ENCODE assay signal across 9 mouse cellular contexts in the genomic region with DNA sequence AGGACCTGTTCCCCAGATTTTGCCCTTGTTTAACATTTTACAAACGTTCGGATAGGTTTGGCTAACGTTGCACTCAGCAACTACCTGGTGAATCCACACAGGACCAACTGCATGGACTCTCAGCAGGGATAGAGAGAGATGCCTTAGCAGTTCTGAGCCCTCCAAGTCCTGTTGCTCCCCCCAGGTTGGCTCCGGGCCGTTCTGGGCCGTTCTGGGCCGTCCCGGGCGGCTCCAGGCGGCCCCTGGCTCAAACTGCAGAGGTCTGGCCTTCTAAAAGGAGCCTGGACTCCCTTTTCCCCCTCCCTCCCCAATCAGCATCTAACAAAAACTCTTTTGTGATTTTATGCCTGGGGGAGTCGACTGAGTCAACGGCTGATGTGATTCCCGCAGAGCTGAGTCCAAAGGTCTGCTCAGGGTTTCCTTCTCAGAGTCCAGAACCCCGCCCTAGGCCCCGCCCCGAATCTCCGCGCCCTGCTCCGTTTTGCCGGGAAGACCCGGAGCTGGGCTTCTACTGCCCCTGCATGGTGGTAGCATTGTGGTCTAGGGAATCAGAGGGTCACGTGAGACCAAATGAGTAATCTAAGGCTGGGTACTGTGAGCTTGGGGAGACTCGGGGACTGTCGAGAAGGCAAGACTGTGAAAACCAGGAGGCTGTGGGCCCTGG. TPM values are rescaled to one million over a fixed set of nuclear protein-coding genes. Genes with fewer than 3 reads are reported as not detected.
DNase-seq lines count a peak whose midpoint lies in the region; ATAC-seq and TF ChIP-seq lines count a peak whose summit lies in the region.
"Had no signal": no experiment of that assay in that cellular context is flagged by ENCODE, and none has a peak within 500 bp of the region (broad histone marks: within the 10 kb centered on the region; RNA-seq: fewer than 3 reads in every experiment).

No protein-coding gene starts in this region.

- peak overlapping the region; percentile 49 for H3K4me3 ChIP-seq in brown adipose tissue, adult 24 weeks (ENCODE audit: insufficient read depth, low read depth, low read length)
- peak overlapping the region; percentile 30 for H3K4me3 ChIP-seq in forebrain, embryonic 12.5 days (replicated peaks)
- H3K4me3 ChIP-seq in lung, embryonic 16.5 days (ENCODE audit: low read length) = peak overlapping the region; percentile 43
- no peak overlapping the region for H3K4me3 ChIP-seq in thymus, adult 2 months (ENCODE audit: control insufficient read depth, insufficient read depth, low read length)
- H3K4me3 ChIP-seq: megakaryocyte, embryonic 14.5 days had no signal

- no peaks in the 10 kb centered on the region for H3K9me3 ChIP-seq in forebrain, embryonic 12.5 days
- no peaks in the 10 kb centered on the region for H3K9me3 ChIP-seq in lung, embryonic 16.5 days (ENCODE audit: control insufficient read depth, low read length)

- H3K27ac ChIP-seq in brown adipose tissue, adult 24 weeks (replicated peaks; ENCODE audit: low read depth, low read length) = 0 out of 2 replicates have a peak overlapping the region, but pooled peaks have one; percentile 10
- H3K27ac ChIP-seq in forebrain, embryonic 12.5 days = peak overlapping the region; percentile 46; the same call in 1 of the 2 replicates
- H3K27ac ChIP-seq in lung, embryonic 16.5 days (ENCODE audit: low read length) = peak overlapping the region; percentile 56
- H3K27ac ChIP-seq in thymus, adult 2 months (ENCODE audit: control insufficient read depth, insufficient read depth, low read length) = no peak overlapping the region

- peak overlapping the region; percentile 60 for H3K4me2 ChIP-seq in forebrain, embryonic 12.5 days
- H3K4me2 ChIP-seq in lung, embryonic 16.5 days (ENCODE audit: low read depth, low read length) = peak overlapping the region; percentile 78

- peak; percentile 89 for DNase-seq in 3T3-L1 (ENCODE audit: low read depth, low spot score)
- peak; percentile 82 to 84 for DNase-seq in heart, postnatal 14 days
- DNase-seq in kidney, postnatal 4 days = peak; percentile 92 to 95
- DNase-seq in ovary, postnatal 36 days (ENCODE audit: low spot score) = peak; percentile 80
- no peak for DNase-seq in thymus, adult 2 months

- no peak for TF ChIP-seq POLR2A in thymus, adult 2 months (IDR thresholded peaks at IDR 0.05; ENCODE audit: control insufficient read depth, extremely low read depth, insufficient read depth, low read length, poor library complexity)

- H3K36me3 ChIP-seq in forebrain, embryonic 12.5 days (replicated peaks) = no peaks in the 10 kb centered on the region
- H3K36me3 ChIP-seq in lung, embryonic 16.5 days (ENCODE audit: control insufficient read depth, insufficient read depth, low read length) = no peaks in the 10 kb centered on the region
- H3K36me3 ChIP-seq in thymus, adult 2 months (ENCODE audit: control insufficient read depth, insufficient read depth, low read length) = no peaks in the 10 kb centered on the region

- intact Hi-C loops in heart, postnatal 14 days (cut with DNase I) = loop anchor here (2.0 kb wide), 1 partner anchor 23 kb away; no protein-coding TSS in a partner anchor

- H3K9ac ChIP-seq in forebrain, embryonic 12.5 days = peak overlapping the region; percentile 51
- H3K9ac ChIP-seq in lung, embryonic 16.5 days (ENCODE audit: low read length) = peak overlapping the region; percentile 74

- WGBS in forebrain, embryonic 12.5 days = 3% methylated on average over 24 of the region's 24 CpGs
- 8% methylated on average over 24 of the region's 24 CpGs for WGBS in lung, embryonic 16.5 days
- 59% methylated on average over 24 of the region's 24 CpGs for WGBS in thymus, adult 2 months

- H3K4me1 ChIP-seq in brown adipose tissue, adult 24 weeks (ENCODE audit: control insufficient read depth, insufficient read depth, insufficient read length, low read length) = 0 out of 2 replicates have a peak, but pooled peaks cover 4% of the 10 kb centered on the region
- peaks cover 17% of the 10 kb centered on the region for H3K4me1 ChIP-seq in forebrain, embryonic 12.5 days
- H3K4me1 ChIP-seq in lung, embryonic 16.5 days (replicated peaks; ENCODE audit: control insufficient read depth, insufficient read depth, low read length) = peaks cover 13% of the 10 kb centered on the region
- H3K4me1 ChIP-seq in thymus, adult 2 months (replicated peaks; ENCODE audit: control insufficient read depth, insufficient read depth, low read length) = no peaks in the 10 kb centered on the region; the same call in 1 of the 2 replicates

- peak; percentile 81 for ATAC-seq in forebrain, embryonic 12.5 days (ENCODE audit: low FRiP score)
- peak; percentile 94 for ATAC-seq in lung, embryonic 16.5 days (ENCODE audit: low read depth)

- no peak for TF ChIP-seq CTCF in thymus, adult 2 months (IDR thresholded peaks at IDR 0.05; ENCODE audit: borderline replicate concordance, control insufficient read depth, extremely low read depth, insufficient read depth, low read length, poor library complexity)

- H3K27me3 ChIP-seq in forebrain, embryonic 12.5 days = no peaks in the 10 kb centered on the region
- no peaks in the 10 kb centered on the region for H3K27me3 ChIP-seq in lung, embryonic 16.5 days (ENCODE audit: control insufficient read depth, insufficient read depth, low read depth, low read length)
- no peaks in the 10 kb centered on the region for H3K27me3 ChIP-seq in thymus, adult 2 months (ENCODE audit: control insufficient read depth, insufficient read depth, low read length)

RNA-seq across cellular contexts. Expression of a gene that starts 14.3 kb away (rescaled TPM):
- 2.5 and 6.6 TPM in 2 replicates for polyA plus RNA-seq in brown adipose tissue, adult 24 weeks (2012; ENCODE audit: insufficient read depth, insufficient read length, missing spikeins)
- 0.65 and 1.1 TPM in 2 replicates for polyA plus RNA-seq in forebrain, embryonic 12.5 days (2016; fragmentation: Nextera tagmentation; extraction: Ambion mirVana)
- total RNA-seq in heart, postnatal 14 days (2021) = 10 to 100 TPM; 48.3 to 57.2 TPM
- polyA plus RNA-seq in lung, embryonic 16.5 days (2015; fragmentation: Nextera tagmentation; extraction: Ambion mirVana) = 4.4 and 5.5 TPM in 2 replicates
- 3.1 and 4.1 TPM in 2 replicates for polyA plus RNA-seq in thymus, adult 2 months (2012; rRNA removed)

RNA-seq across cellular contexts. Expression of a gene that starts 37.4 kb away (rescaled TPM):
- polyA plus RNA-seq in brown adipose tissue, adult 24 weeks (2012; ENCODE audit: insufficient read depth, insufficient read length, missing spikeins) = 41.5 and 48.8 TPM in 2 replicates
- 13.2 and 14.5 TPM in 2 replicates for polyA plus RNA-seq in forebrain, embryonic 12.5 days (2016; fragmentation: Nextera tagmentation; extraction: Ambion mirVana)
- total RNA-seq in heart, postnatal 14 days (2021) = 10 to 100 TPM; 46.0 to 59.8 TPM
- 22.3 and 23.8 TPM in 2 replicates for polyA plus RNA-seq in lung, embryonic 16.5 days (2015; fragmentation: Nextera tagmentation; extraction: Ambion mirVana)
- 80.2 and 125 TPM in 2 replicates for polyA plus RNA-seq in thymus, adult 2 months (2012; rRNA removed)

RNA-seq across cellular contexts. Expression of a gene that starts 43.4 kb away (rescaled TPM):
- 56.1 and 61.6 TPM in 2 replicates for polyA plus RNA-seq in brown adipose tissue, adult 24 weeks (2012; ENCODE audit: insufficient read depth, insufficient read length, missing spikeins)
- 69.3 and 74.0 TPM in 2 replicates for polyA plus RNA-seq in forebrain, embryonic 12.5 days (2016; fragmentation: Nextera tagmentation; extraction: Ambion mirVana)
- total RNA-seq in heart, postnatal 14 days (2021) = 100 to 1,000 TPM; 161 to 165 TPM
- 23.1 and 31.7 TPM in 2 replicates for polyA plus RNA-seq in lung, embryonic 16.5 days (2015; fragmentation: Nextera tagmentation; extraction: Ambion mirVana)
- 145 and 198 TPM in 2 replicates for polyA plus RNA-seq in thymus, adult 2 months (2012; rRNA removed)

RNA-seq across cellular contexts. Expression of a gene that starts 58.0 kb away (rescaled TPM):
- polyA plus RNA-seq in brown adipose tissue, adult 24 weeks (2012; ENCODE audit: insufficient read depth, insufficient read length, missing spikeins) = 32.1 and 47.7 TPM in 2 replicates
- polyA plus RNA-seq in forebrain, embryonic 12.5 days (2016; fragmentation: Nextera tagmentation; extraction: Ambion mirVana) = 50.1 and 53.3 TPM in 2 replicates
- 10 to 100 TPM; 41.6 to 44.4 TPM for total RNA-seq in heart, postnatal 14 days (2021)
- 42.5 and 44.2 TPM in 2 replicates for polyA plus RNA-seq in lung, embryonic 16.5 days (2015; fragmentation: Nextera tagmentation; extraction: Ambion mirVana)
- polyA plus RNA-seq in thymus, adult 2 months (2012; rRNA removed) = 43.3 and 44.1 TPM in 2 replicates
